ENCODE assay signal across 19 mouse cellular contexts in the genomic region with DNA sequence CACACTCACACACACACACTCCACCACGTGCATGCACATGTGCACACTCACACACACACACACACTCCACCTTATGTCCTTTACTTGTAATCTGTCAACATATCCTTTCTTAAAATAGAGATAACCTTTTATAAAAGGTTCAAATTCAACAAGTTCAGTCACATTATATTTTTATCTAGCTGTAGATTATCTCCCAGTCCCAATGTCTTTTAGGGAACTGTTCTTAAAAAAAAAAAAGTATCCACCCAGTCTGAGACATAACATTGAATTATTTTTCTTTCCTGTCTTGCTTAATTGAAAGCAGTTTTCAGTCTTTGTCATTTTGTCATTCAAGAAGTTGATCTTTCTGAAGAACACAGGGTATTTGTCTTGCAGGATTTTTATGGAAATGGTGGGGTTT. TPM values are rescaled to one million over a fixed set of nuclear protein-coding genes. Genes with fewer than 3 reads are reported as not detected.
A peak's percentile ranks its signal among the peaks of the same experiment; 100 is the strongest.
DNase-seq lines count a peak whose midpoint lies in the region; TF ChIP-seq lines count a peak whose summit lies in the region.
"Had no signal": no experiment of that assay in that cellular context is flagged by ENCODE, and none has a peak within 500 bp of the region (broad histone marks: within the 10 kb centered on the region; RNA-seq: fewer than 3 reads in every experiment).

No protein-coding gene starts in this region.

- H3K4me1 ChIP-seq in CH12.LX (ENCODE audit: control insufficient read depth in 1 of 2, insufficient read depth in 2 of 2) = peaks cover 5 to 25% of the 10 kb centered on the region in 2 experiments
- H3K4me1 ChIP-seq in MEL (ENCODE audit: control insufficient read depth in 1 of 2, insufficient read depth in 2 of 2, low read length in 2 of 2) = peaks cover 0 to 3% of the 10 kb centered on the region in 2 experiments; a peak in 2 of 4 replicates

- in situ Hi-C loops in CH12.LX (cut with MboI; ENCODE audit: low pct_ligation_motif_present, low pct_unique_long_range_greater_than_20kb, low sequenced_read_pairs) = no loop called here

- H3K9ac ChIP-seq in CH12.LX (ENCODE audit: insufficient read depth, low read depth) = no peak overlapping the region
- no peak overlapping the region for H3K9ac ChIP-seq in MEL (ENCODE audit: control insufficient read depth, low read depth, low read length, poor library complexity, severe bottlenecking)

- TF ChIP-seq CTCF in CH12.LX (conservative IDR thresholded peaks at IDR 0.05 in 1 of 2, IDR thresholded peaks at IDR 0.05 in 1 of 2; ENCODE audit: low read depth in 2 of 2, low read length in 2 of 2) = no peak
- TF ChIP-seq CTCF in MEL (IDR thresholded peaks at IDR 0.05 in 2 of 3, conservative IDR thresholded peaks at IDR 0.05 in 1 of 3; ENCODE audit: control insufficient read depth in 1 of 3, insufficient read depth in 1 of 3, low read depth in 2 of 3, low read length in 3 of 3, poor library complexity in 1 of 3, severe bottlenecking in 1 of 3) = no peak

- H3K79me2 ChIP-seq in CH12.LX (replicated peaks; ENCODE audit: control insufficient read depth, extremely low read depth, insufficient read depth, poor library complexity, severe bottlenecking) (no peaks in the 10 kb centered on the region), MEL (ENCODE audit: control insufficient read depth, insufficient read depth, low read length, poor library complexity) (no peaks in the 10 kb centered on the region)

- peak overlapping the region in 1 of 3 experiments; percentile 35 for H3K4me3 ChIP-seq in CH12.LX (replicated peaks in 1 of 3; ENCODE audit: low read depth in 2 of 3, low read length in 2 of 3, poor library complexity in 1 of 3)
- peak overlapping the region in 1 of 2 experiments; percentile 73; a peak in 2 of 4 replicates for H3K4me3 ChIP-seq in MEL (ENCODE audit: control insufficient read depth in 1 of 2, insufficient read depth in 1 of 2, low read depth in 2 of 2, low read length in 2 of 2)

- no peaks in the 10 kb centered on the region for H3K9me3 ChIP-seq in CH12.LX (replicated peaks; ENCODE audit: low read length)
- H3K9me3 ChIP-seq in MEL (replicated peaks; ENCODE audit: insufficient read depth, low read length) = no peaks in the 10 kb centered on the region

- H3K36me3 ChIP-seq in CH12.LX (replicated peaks in 1 of 2; ENCODE audit: control insufficient read depth in 1 of 2, insufficient read depth in 1 of 2, low read length in 1 of 2) (no peaks in the 10 kb centered on the region), MEL (ENCODE audit: control insufficient read depth in 1 of 2, insufficient read depth in 2 of 2, low read length in 2 of 2) (no peaks in the 10 kb centered on the region)
- H3K36me3 ChIP-seq: G1E had no signal

- H3K27ac ChIP-seq in CH12.LX (ENCODE audit: insufficient read depth, low read depth) (no peak overlapping the region), MEL (ENCODE audit: control insufficient read depth, low read depth, low read length) (no peak overlapping the region)

- TF ChIP-seq POLR2A in CH12.LX (IDR thresholded peaks at IDR 0.05; ENCODE audit: low read depth, low read length) (no peak), MEL (IDR thresholded peaks at IDR 0.05; ENCODE audit: control insufficient read depth in 1 of 2, insufficient read depth in 1 of 2, low read depth in 1 of 2, low read length in 2 of 2, poor library complexity in 1 of 2) (no peak)

- DNase-seq in CH12.LX (ENCODE audit: extremely low read depth) = no peak
- peak; percentile 4 for DNase-seq in MEL (ENCODE audit: low read depth, low spot score)
- DNase-seq in cerebellum, postnatal 36 days = no peak
- no peak for DNase-seq in Muller cell, postnatal 12 days (ENCODE audit: inconsistent ontology term)
- DNase-seq: adrenal gland, adult 2 months; adrenal gland, adult 8-10 months; adrenal gland, postnatal 10 days; adrenal gland, postnatal 14 days; adrenal gland, postnatal 25 days; adrenal gland, postnatal 36 days; B cell, adult 2 months; cerebellum, adult 11 months; cerebellum, adult 11-12 months; cerebellum, adult 18-20 months; cerebellum, adult 2 months; cerebellum, adult 8-10 months; cerebellum, adult 9-10 months had no signal

- dilution Hi-C loops in CH12.LX (cut with MboI; ENCODE audit: extremely low pct_ligation_motif_present, extremely low pct_unique_long_range_greater_than_20kb, low sequenced_read_pairs) = no loop called here

- TF ChIP-seq EP300 in CH12.LX (IDR thresholded peaks at IDR 0.05; ENCODE audit: low read length) (no peak), MEL (IDR thresholded peaks at IDR 0.05; ENCODE audit: low read depth in 1 of 2, low read length in 2 of 2) (peak in 1 of 2 experiments; percentile 28; a peak in 1 of 4 replicates)

- no peak for TF ChIP-seq RAD21 in CH12.LX (IDR thresholded peaks at IDR 0.05; ENCODE audit: low read depth, low read length)
- no peak for TF ChIP-seq RAD21 in MEL (IDR thresholded peaks at IDR 0.05; ENCODE audit: low read depth, low read length)

- no peaks in the 10 kb centered on the region for H3K27me3 ChIP-seq in CH12.LX (replicated peaks)
- H3K27me3 ChIP-seq in MEL (ENCODE audit: control insufficient read depth in 1 of 2, insufficient read depth in 2 of 2, low read length in 2 of 2) = no peaks in the 10 kb centered on the region

- no peak overlapping the region for H3K4me2 ChIP-seq in CH12.LX (ENCODE audit: insufficient read depth, low read depth, poor library complexity, severe bottlenecking)

TF ChIP-seq in CH12.LX, 34 proteins besides CTCF, POLR2A, EP300 and RAD21:
- peak; percentile 40; the same call in 1 of the 2 replicates for TF ChIP-seq BHLHE40 (IDR thresholded peaks at IDR 0.05; ENCODE audit: low read depth, low read length)
- TF ChIP-seq IRF4 (IDR thresholded peaks at IDR 0.05; ENCODE audit: low read depth, low read length) = peak; percentile 49; the same call in 1 of the 2 replicates
- TF ChIP-seq SIN3A (IDR thresholded peaks at IDR 0.05; ENCODE audit: low read length) = no peak
- no peak for TF ChIP-seq SMC3 (IDR thresholded peaks at IDR 0.05; ENCODE audit: low read depth, low read length)

TF ChIP-seq in MEL, 35 proteins besides CTCF, POLR2A, EP300 and RAD21:
- no peak for TF ChIP-seq TCF12 (IDR thresholded peaks at IDR 0.05; ENCODE audit: low read depth, low read length)
- no peak for TF ChIP-seq MAFK (IDR thresholded peaks at IDR 0.05; ENCODE audit: borderline replicate concordance, low read depth, low read length)
- peak; percentile 53; the same call in 1 of the 2 replicates for TF ChIP-seq GATA1 (IDR thresholded peaks at IDR 0.05; ENCODE audit: low read depth, low read length)
- no peak for TF ChIP-seq USF2 (IDR thresholded peaks at IDR 0.05; ENCODE audit: borderline replicate concordance in 1 of 2, insufficient read depth in 1 of 2, low read depth in 1 of 2, low read length in 2 of 2)
- no peak for TF ChIP-seq RCOR1 (IDR thresholded peaks at IDR 0.05; ENCODE audit: low read depth, low read length)
- TF ChIP-seq BHLHE40 (IDR thresholded peaks at IDR 0.05; ENCODE audit: borderline replicate concordance, low read depth, low read length) = peak; percentile 74
- no peak for TF ChIP-seq SMC3 (IDR thresholded peaks at IDR 0.05; ENCODE audit: low read depth, low read length)
- TF ChIP-seq NELFE (IDR thresholded peaks at IDR 0.05; ENCODE audit: low read depth, low read length) = no peak
- no peak for TF ChIP-seq ELF1 (IDR thresholded peaks at IDR 0.05; ENCODE audit: low read depth, low read length)
- no peak for TF ChIP-seq MEF2A (IDR thresholded peaks at IDR 0.05; ENCODE audit: extremely low read depth, insufficient replicate concordance, low read depth, low read length, poor library complexity, severe bottlenecking)
- TF ChIP-seq MAZ (IDR thresholded peaks at IDR 0.05; ENCODE audit: low read depth, low read length) = no peak
- TF ChIP-seq ETS1 (IDR thresholded peaks at IDR 0.05; ENCODE audit: low read depth, low read length) = peak; percentile 38; the same call in 1 of the 2 replicates
- no peak for TF ChIP-seq HCFC1 (IDR thresholded peaks at IDR 0.05; ENCODE audit: low read depth, low read length)
- TF ChIP-seq MYC (IDR thresholded peaks at IDR 0.05; ENCODE audit: low read depth, low read length) = no peak
- TF ChIP-seq ZNF384 (IDR thresholded peaks at IDR 0.05; ENCODE audit: low read depth, low read length) = peak; percentile 74
- no peak for TF ChIP-seq POLR2AphosphoS5 (IDR thresholded peaks at IDR 0.05; ENCODE audit: borderline replicate concordance, low read depth, low read length)
- TF ChIP-seq E2F4 (IDR thresholded peaks at IDR 0.05; ENCODE audit: borderline replicate concordance, low read depth, low read length) = no peak

RNA-seq across cellular contexts. Expression of a gene that starts 48.4 kb away (rescaled TPM):
- total RNA-seq in CH12.LX (2012; rRNA removed) = 0.21 and 0.38 TPM in 2 replicates
- total RNA-seq in CH12.LX (2014; rRNA removed) = 0.27 and 0.44 TPM in 2 replicates
- polyA plus RNA-seq in CH12.LX (2012; ENCODE audit: insufficient read length, low read depth) = 0.42 and 0.63 TPM in 2 replicates
- not detected in 2 replicates for total RNA-seq in MEL (2012; rRNA removed)
- polyA plus RNA-seq in MEL (2012; ENCODE audit: insufficient read depth in 1 of 2, insufficient read length in 2 of 2, low read depth in 1 of 2, low replicate concordance in 2 of 2, missing spikeins in 1 of 2) = not detected
- total RNA-seq: adrenal gland, postnatal 14 days; adrenal gland, postnatal 36 days had no signal
- polyA plus RNA-seq: C2C12, G1E had no signal
